Mouse (Mus musculus): ENCODE data around the gene Aggf1. TPM values are rescaled to one million over a fixed set of nuclear protein-coding genes. Genes with fewer than 3 reads are reported as not detected.

Aggf1 gene
- polyA plus RNA-seq, 1 experiment from 2014 or later = 38.0 TPM

DNA sequence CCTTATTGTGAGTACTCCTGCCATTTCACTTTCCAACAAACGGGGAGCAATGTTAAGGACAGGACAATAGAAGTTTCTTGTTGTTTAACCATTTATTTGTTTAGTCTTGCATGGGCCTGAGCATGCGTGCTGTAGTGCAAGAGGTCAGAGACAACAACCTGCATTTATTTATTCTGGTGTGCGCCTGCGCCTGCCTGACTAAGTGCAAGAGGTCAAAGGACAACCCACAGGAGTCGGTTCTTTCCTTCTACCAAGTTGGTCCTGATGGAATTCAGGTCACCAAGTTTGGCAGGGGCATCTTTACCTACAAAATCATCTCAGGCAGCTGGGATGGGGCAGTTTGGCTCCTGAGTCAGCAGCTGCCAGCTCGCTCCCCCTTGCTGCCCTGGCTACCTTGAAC lies 29.3 kb downstream of the Aggf1 start:
- Histone ChIP-seq H3K9ac (ENCODE audit: low read length) (no peak overlapping the region), H3K9me3 (replicated peaks; ENCODE audit: control insufficient read depth, low read length) (no peaks in the 10 kb centered on the region), H3K4me2 (ENCODE audit: low read length) (no peak overlapping the region), H3K27me3 (replicated peaks; ENCODE audit: control insufficient read depth, insufficient read depth, low read length) (no peaks in the 10 kb centered on the region), H3K4me3 (ENCODE audit: low read depth, low read length) (no peak overlapping the region), H3K4me1 (ENCODE audit: control insufficient read depth, insufficient read depth, low read length) (no peaks in the 10 kb centered on the region), H3K27ac (ENCODE audit: low read depth, low read length) (no peak overlapping the region), H3K36me3 (ENCODE audit: control insufficient read depth, insufficient read depth, low read length) (peaks cover 11% of the 10 kb centered on the region)
- DNase-seq (ENCODE audit: low spot score) (no peak), ATAC-seq (no peak)
- WGBS = 72% methylated on average over 6 of the region's 6 CpGs

GRCm38 (mm10) chr13:95343470-95343869 lies 31.7 kb downstream of the Aggf1 start:
- H3K36me3 ChIP-seq (ENCODE audit: control insufficient read depth, insufficient read depth, low read length) = peaks cover 19% of the 10 kb centered on the region
- H3K9me3 ChIP-seq (replicated peaks; ENCODE audit: control insufficient read depth, low read length) = no peaks in the 10 kb centered on the region
- DNase-seq (ENCODE audit: low spot score) = no peak
- no peak overlapping the region for H3K4me3 ChIP-seq (ENCODE audit: low read depth, low read length)
- 93% methylated on average over 8 of the region's 8 CpGs for WGBS
- H3K9ac ChIP-seq (ENCODE audit: low read length) = no peak overlapping the region
- no peak overlapping the region for H3K4me2 ChIP-seq (ENCODE audit: low read length)
- no peaks in the 10 kb centered on the region for H3K27me3 ChIP-seq (replicated peaks; ENCODE audit: control insufficient read depth, insufficient read depth, low read length)
- no peaks in the 10 kb centered on the region for H3K4me1 ChIP-seq (ENCODE audit: control insufficient read depth, insufficient read depth, low read length)
- no peak for ATAC-seq
- no peak overlapping the region for H3K27ac ChIP-seq (ENCODE audit: low read depth, low read length)

- ATAC-seq (peak; percentile 44; the same call in 1 of the 2 replicates), DNase-seq (ENCODE audit: low spot score) (no peak)
- H3K4me3 ChIP-seq (ENCODE audit: low read depth, low read length) = no peak overlapping the region
- H3K9me3 ChIP-seq (replicated peaks; ENCODE audit: control insufficient read depth, low read length) = no peaks in the 10 kb centered on the region
- H3K4me1 ChIP-seq (ENCODE audit: control insufficient read depth, insufficient read depth, low read length) = no peaks in the 10 kb centered on the region
- WGBS = 68% methylated on average over 40 of the region's 40 CpGs
- no peak overlapping the region for H3K4me2 ChIP-seq (ENCODE audit: low read length)
- H3K36me3 ChIP-seq (ENCODE audit: control insufficient read depth, insufficient read depth, low read length) = peaks cover 36% of the 10 kb centered on the region
- H3K27me3 ChIP-seq (replicated peaks; ENCODE audit: control insufficient read depth, insufficient read depth, low read length) = no peaks in the 10 kb centered on the region
- no peak overlapping the region for H3K27ac ChIP-seq (ENCODE audit: low read depth, low read length)
- H3K9ac ChIP-seq (ENCODE audit: low read length) = no peak overlapping the region
Observed at GRCm38 (mm10) chr13:95336122-95336677, 39.0 kb downstream of the Aggf1 start.

GRCm38 (mm10) chr13:95332086-95332899 lies 42.9 kb downstream of the Aggf1 start:
- H3K27me3 ChIP-seq (replicated peaks; ENCODE audit: control insufficient read depth, insufficient read depth, low read length) = no peaks in the 10 kb centered on the region
- no peak overlapping the region for H3K4me2 ChIP-seq (ENCODE audit: low read length)
- DNase-seq (ENCODE audit: low spot score) (no peak), ATAC-seq (no peak)
- H3K36me3 ChIP-seq (ENCODE audit: control insufficient read depth, insufficient read depth, low read length) = peaks cover 19% of the 10 kb centered on the region
- H3K27ac ChIP-seq (ENCODE audit: low read depth, low read length) = no peak overlapping the region
- peaks cover 14% of the 10 kb centered on the region for H3K4me1 ChIP-seq (ENCODE audit: control insufficient read depth, insufficient read depth, low read length)
- H3K9me3 ChIP-seq (replicated peaks; ENCODE audit: control insufficient read depth, low read length) = no peaks in the 10 kb centered on the region
- no peak overlapping the region for H3K4me3 ChIP-seq (ENCODE audit: low read depth, low read length)
- WGBS = 73% methylated on average over 11 of the region's 11 CpGs
- H3K9ac ChIP-seq (ENCODE audit: low read length) = no peak overlapping the region

GRCm38 (mm10) chr13:95330507-95330906 lies 44.6 kb downstream of the Aggf1 start:
- Histone ChIP-seq H3K4me1 (ENCODE audit: control insufficient read depth, insufficient read depth, low read length) (peaks cover 14% of the 10 kb centered on the region), H3K36me3 (ENCODE audit: control insufficient read depth, insufficient read depth, low read length) (0 out of 2 replicates have a peak, but pooled peaks cover 6% of the 10 kb centered on the region), H3K9ac (ENCODE audit: low read length) (no peak overlapping the region), H3K27ac (ENCODE audit: low read depth, low read length) (no peak overlapping the region), H3K9me3 (replicated peaks; ENCODE audit: control insufficient read depth, low read length) (no peaks in the 10 kb centered on the region), H3K27me3 (replicated peaks; ENCODE audit: control insufficient read depth, insufficient read depth, low read length) (no peaks in the 10 kb centered on the region), H3K4me3 (ENCODE audit: low read depth, low read length) (no peak overlapping the region), H3K4me2 (ENCODE audit: low read length) (no peak overlapping the region)
- no peak for DNase-seq (ENCODE audit: low spot score)
- WGBS = 62% methylated on average over 11 of the region's 11 CpGs
- ATAC-seq = no peak

DNA sequence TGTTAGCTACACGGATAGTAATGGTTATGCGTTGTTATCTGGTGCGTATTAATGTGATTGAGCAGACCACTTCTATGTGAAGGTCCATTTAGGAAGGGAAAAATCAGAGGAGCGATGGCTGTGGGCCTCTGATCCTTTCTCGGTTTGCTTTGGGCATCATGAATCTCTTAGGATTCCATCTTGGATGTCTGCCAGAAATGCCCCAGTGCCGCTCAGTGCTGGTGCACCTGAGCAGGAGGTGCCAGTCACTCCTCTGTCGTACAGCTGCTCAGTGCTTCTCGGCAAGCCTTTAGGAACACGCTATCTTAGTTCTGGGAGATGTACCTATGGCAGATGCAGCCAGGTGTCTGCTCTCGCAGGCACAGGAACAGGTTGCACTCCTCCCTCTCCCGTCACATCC lies 46.4 kb downstream of the Aggf1 start:
- DNase-seq (ENCODE audit: low spot score) (no peak), ATAC-seq (no peak)
- Histone ChIP-seq H3K27me3 (replicated peaks; ENCODE audit: control insufficient read depth, insufficient read depth, low read length) (no peaks in the 10 kb centered on the region), H3K4me2 (ENCODE audit: low read length) (no peak overlapping the region), H3K36me3 (ENCODE audit: control insufficient read depth, insufficient read depth, low read length) (0 out of 2 replicates have a peak, but pooled peaks cover 6% of the 10 kb centered on the region), H3K4me3 (ENCODE audit: low read depth, low read length) (no peak overlapping the region), H3K27ac (ENCODE audit: low read depth, low read length) (no peak overlapping the region), H3K9ac (ENCODE audit: low read length) (no peak overlapping the region), H3K4me1 (ENCODE audit: control insufficient read depth, insufficient read depth, low read length) (peaks cover 14% of the 10 kb centered on the region), H3K9me3 (replicated peaks; ENCODE audit: control insufficient read depth, low read length) (no peaks in the 10 kb centered on the region)
- 58% methylated on average over 11 of the region's 11 CpGs for WGBS

DNA sequence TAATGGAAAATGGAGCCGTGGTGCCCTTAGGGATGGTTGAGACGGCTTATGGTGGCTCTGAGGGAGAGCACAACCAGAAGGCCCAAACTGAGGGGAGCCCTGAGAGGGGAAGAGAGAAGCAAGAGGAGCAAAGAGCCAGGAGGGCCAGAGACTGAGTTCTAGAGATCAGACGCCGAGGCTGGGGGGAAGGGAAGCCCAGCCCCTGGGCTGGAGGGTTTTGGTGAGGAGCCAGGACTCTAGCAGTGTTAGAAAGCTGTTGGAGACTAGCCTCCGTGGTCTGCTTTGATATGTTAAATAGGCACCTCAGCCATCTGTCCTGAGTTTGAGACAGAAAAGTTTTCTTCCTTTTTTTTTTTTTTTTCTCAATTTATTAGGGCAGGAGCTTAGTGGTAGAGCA lies 47.8 kb downstream of the Aggf1 start:
- Histone ChIP-seq H3K27ac (ENCODE audit: low read depth, low read length) (peak overlapping the region; percentile 75), H3K4me2 (ENCODE audit: low read length) (peak overlapping the region; percentile 77), H3K27me3 (replicated peaks; ENCODE audit: control insufficient read depth, insufficient read depth, low read length) (no peaks in the 10 kb centered on the region), H3K36me3 (ENCODE audit: control insufficient read depth, insufficient read depth, low read length) (0 out of 2 replicates have a peak, but pooled peaks cover 6% of the 10 kb centered on the region), H3K9me3 (replicated peaks; ENCODE audit: control insufficient read depth, low read length) (no peaks in the 10 kb centered on the region), H3K4me3 (ENCODE audit: low read depth, low read length) (peak overlapping the region; percentile 77), H3K4me1 (ENCODE audit: control insufficient read depth, insufficient read depth, low read length) (peaks cover 14% of the 10 kb centered on the region), H3K9ac (ENCODE audit: low read length) (peak overlapping the region; percentile 97)
- ATAC-seq = peak; percentile 60
- WGBS = 3% methylated on average over 5 of the region's 5 CpGs
- peak; percentile 93 for DNase-seq (ENCODE audit: low spot score)

DNA sequence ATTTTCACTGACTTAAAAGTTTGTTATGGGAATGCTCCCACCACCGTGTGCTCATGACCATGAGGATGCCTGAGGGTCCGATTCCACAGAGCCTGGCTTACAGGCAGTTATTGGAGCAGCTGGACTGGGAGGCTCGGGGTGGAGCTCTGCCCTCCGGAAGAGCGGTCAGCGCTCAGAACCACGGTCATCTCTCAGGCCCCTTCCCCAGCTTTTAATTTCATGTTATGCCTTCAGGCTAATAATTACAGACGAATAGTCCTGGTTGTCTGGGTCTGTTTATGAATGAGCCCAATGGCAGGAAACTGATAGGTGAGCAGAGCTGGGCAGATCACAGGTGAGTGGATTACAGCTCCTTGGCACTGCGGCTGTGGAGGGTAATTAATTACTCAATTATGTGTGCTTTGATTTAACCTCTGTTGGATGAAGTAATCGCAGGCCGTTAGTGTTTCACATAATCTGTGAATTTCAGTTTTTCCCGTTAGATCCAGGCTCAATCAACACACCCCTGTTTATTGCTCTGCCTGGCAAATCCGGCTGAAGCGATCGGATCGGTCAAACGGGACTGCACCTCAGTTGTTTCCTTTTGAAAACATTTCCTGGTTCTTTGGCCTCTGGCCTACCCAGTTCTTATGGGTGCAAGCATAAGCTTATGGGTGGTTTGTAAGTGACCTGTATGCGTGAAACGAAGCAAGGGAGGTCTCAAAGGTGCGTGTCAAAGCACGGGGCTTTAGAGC lies 48.4 kb downstream of the Aggf1 start:
- peak overlapping the region; percentile 77 for H3K4me3 ChIP-seq (ENCODE audit: low read depth, low read length)
- no peaks in the 10 kb centered on the region for H3K27me3 ChIP-seq (replicated peaks; ENCODE audit: control insufficient read depth, insufficient read depth, low read length)
- DNase-seq (ENCODE audit: low spot score) (peak; percentile 46), ATAC-seq (0 out of 2 replicates have a peak, but pooled peaks have one; percentile 0)
- 0 out of 2 replicates have a peak, but pooled peaks cover 6% of the 10 kb centered on the region for H3K36me3 ChIP-seq (ENCODE audit: control insufficient read depth, insufficient read depth, low read length)
- H3K9me3 ChIP-seq (replicated peaks; ENCODE audit: control insufficient read depth, low read length) = no peaks in the 10 kb centered on the region
- peaks cover 14% of the 10 kb centered on the region for H3K4me1 ChIP-seq (ENCODE audit: control insufficient read depth, insufficient read depth, low read length)
- peak overlapping the region; percentile 75 for H3K27ac ChIP-seq (ENCODE audit: low read depth, low read length)
- H3K4me2 ChIP-seq (ENCODE audit: low read length) = peak overlapping the region; percentile 77
- WGBS = 4% methylated on average over 21 of the region's 21 CpGs
- H3K9ac ChIP-seq (ENCODE audit: low read length) = peak overlapping the region; percentile 97
